Mouse (Mus musculus) C2C12 (cell line): ENCODE results near the gene Arhgap15.

ENCODE experiments used
- CTCF ChIP-seq: IDR thresholded peaks from one replicate; pipeline ENCODE4 v1.5.1; 2011; ENCODE audit not compliant: control insufficient read depth, insufficient read depth, insufficient read length
- FOSL1 ChIP-seq: IDR thresholded peaks from one replicate; pipeline ENCODE4 v1.8.0; 2011; ENCODE audit warnings: mild to moderate bottlenecking, low read length; ENCODE audit not compliant: poor library complexity, insufficient read depth, severe bottlenecking
- MAX ChIP-seq: IDR thresholded peaks from one replicate; pipeline ENCODE4 v1.6.1; 2011; ENCODE audit warnings: mild to moderate bottlenecking, control low read depth
- MYOD1 ChIP-seq: IDR thresholded peaks from one replicate; pipeline ENCODE4 v1.6.1; 2011; ENCODE audit warnings: low read depth; ENCODE audit not compliant: control insufficient read depth, insufficient read length
- MYOG ChIP-seq: IDR thresholded peaks from one replicate; pipeline ENCODE4 v1.6.1; 2011; ENCODE audit not compliant: control insufficient read depth, insufficient read length; ENCODE audit errors: extremely low read depth
- USF1 ChIP-seq: IDR thresholded peaks from one replicate; pipeline ENCODE4 v1.6.1; 2011; ENCODE audit warnings: low read depth, mild to moderate bottlenecking, control low read depth, moderate library complexity

GRCm38 (mm10) chr2:44142611-44143010 is 394.0 kb downstream of the Arhgap15 start:
- TF ChIP-seq CTCF (no peak), USF1 (no peak), MAX (no peak), MYOG (no peak), MYOD1 (no peak), FOSL1 (no peak)
